Mouse (Mus musculus): Measurements from ENCODE around the gene Pecam1. TPM values are rescaled to one million over a fixed set of nuclear protein-coding genes. Genes with fewer than 3 reads are reported as not detected.
A peak's percentile ranks its signal among the peaks of the same experiment; 100 is the strongest.

Gene Pecam1
- total and polyA plus RNA-seq, 3 experiments: 18.4 to 22.3 (median 19.2) TPM

- no peaks in the 10 kb centered on the region for H3K27me3 ChIP-seq (replicated peaks)
- H3K36me3 ChIP-seq (replicated peaks in 1 of 2; ENCODE audit: control insufficient read depth in 1 of 2, insufficient read depth in 1 of 2, low read length in 1 of 2): peaks cover 57 to 75% of the 10 kb centered on the region in 2 experiments
- H3K27ac ChIP-seq (ENCODE audit: insufficient read depth, low read depth): no peak overlapping the region
- no peaks in the 10 kb centered on the region for H3K79me2 ChIP-seq (replicated peaks; ENCODE audit: control insufficient read depth, extremely low read depth, insufficient read depth, poor library complexity, severe bottlenecking)
- H3K4me1 ChIP-seq (ENCODE audit: control insufficient read depth in 1 of 2, insufficient read depth in 2 of 2): peaks cover 3 to 24% of the 10 kb centered on the region in 2 experiments; a peak in 2 of 4 replicates
- H3K4me3 ChIP-seq (replicated peaks in 1 of 3; ENCODE audit: low read depth in 2 of 3, low read length in 2 of 3, poor library complexity in 1 of 3): no peak overlapping the region
- dilution Hi-C loops (cut with MboI; ENCODE audit: extremely low pct_ligation_motif_present, extremely low pct_unique_long_range_greater_than_20kb, low sequenced_read_pairs): no loop called here
- H3K4me2 ChIP-seq (ENCODE audit: insufficient read depth, low read depth, poor library complexity, severe bottlenecking): no peak overlapping the region
- H3K9me3 ChIP-seq (replicated peaks; ENCODE audit: low read length): no peaks in the 10 kb centered on the region
- peak; percentile 49 for TF ChIP-seq EP300 (IDR thresholded peaks at IDR 0.05; ENCODE audit: low read length)
- TF ChIP-seq JUND (conservative IDR thresholded peaks at IDR 0.05; ENCODE audit: low read depth, low read length): peak; percentile 35; the same call in 1 of the 2 replicates
- no peak for TF ChIP-seq KAT2A (IDR thresholded peaks at IDR 0.05; ENCODE audit: insufficient replicate concordance, low read length)
- no peak for DNase-seq (ENCODE audit: extremely low read depth)
- H3K9ac ChIP-seq (ENCODE audit: insufficient read depth, low read depth): no peak overlapping the region
- in situ Hi-C loops (cut with MboI; ENCODE audit: low pct_ligation_motif_present, low pct_unique_long_range_greater_than_20kb, low sequenced_read_pairs): no loop called here
These were observed 62.1 kb downstream of the Pecam1 start for GRCm38 (mm10) chr11:106688375-106688774.

- DNase-seq (ENCODE audit: extremely low read depth): no peak
- Histone ChIP-seq H3K4me1 (ENCODE audit: control insufficient read depth in 1 of 2, insufficient read depth in 2 of 2) (peaks cover 3 to 20% of the 10 kb centered on the region in 2 experiments; a peak in 2 of 4 replicates), H3K79me2 (replicated peaks; ENCODE audit: control insufficient read depth, extremely low read depth, insufficient read depth, poor library complexity, severe bottlenecking) (no peaks in the 10 kb centered on the region), H3K36me3 (replicated peaks in 1 of 2; ENCODE audit: control insufficient read depth in 1 of 2, insufficient read depth in 1 of 2, low read length in 1 of 2) (peaks cover 52 to 73% of the 10 kb centered on the region in 2 experiments), H3K27ac (ENCODE audit: insufficient read depth, low read depth) (no peak overlapping the region), H3K27me3 (replicated peaks) (no peaks in the 10 kb centered on the region), H3K9me3 (replicated peaks; ENCODE audit: low read length) (no peaks in the 10 kb centered on the region), H3K9ac (ENCODE audit: insufficient read depth, low read depth) (no peak overlapping the region), H3K4me3 (replicated peaks in 1 of 3; ENCODE audit: low read depth in 2 of 3, low read length in 2 of 3, poor library complexity in 1 of 3) (no peak overlapping the region), H3K4me2 (ENCODE audit: insufficient read depth, low read depth, poor library complexity, severe bottlenecking) (no peak overlapping the region)
- in situ Hi-C loops (cut with MboI; ENCODE audit: low pct_ligation_motif_present, low pct_unique_long_range_greater_than_20kb, low sequenced_read_pairs) (no loop called here), dilution Hi-C loops (cut with MboI; ENCODE audit: extremely low pct_ligation_motif_present, extremely low pct_unique_long_range_greater_than_20kb, low sequenced_read_pairs) (no loop called here)
- no peak for TF ChIP-seq MAZ (IDR thresholded peaks at IDR 0.05; ENCODE audit: low read depth, low read length)
- TF ChIP-seq ZKSCAN1 (IDR thresholded peaks at IDR 0.05; ENCODE audit: borderline replicate concordance, low read depth, low read length): no peak
- no peak for TF ChIP-seq ZC3H11A (IDR thresholded peaks at IDR 0.05; ENCODE audit: low read depth, low read length)
- no peak for TF ChIP-seq BHLHE40 (IDR thresholded peaks at IDR 0.05; ENCODE audit: low read depth, low read length)
- TF ChIP-seq POLR2A (IDR thresholded peaks at IDR 0.05; ENCODE audit: low read depth, low read length): no peak
- no peak for TF ChIP-seq RAD21 (IDR thresholded peaks at IDR 0.05; ENCODE audit: low read depth, low read length)
- TF ChIP-seq JUND (conservative IDR thresholded peaks at IDR 0.05; ENCODE audit: low read depth, low read length): no peak
- TF ChIP-seq RCOR1 (conservative IDR thresholded peaks at IDR 0.05; ENCODE audit: low read depth, low read length): no peak
- no peak for TF ChIP-seq UBTF (IDR thresholded peaks at IDR 0.05; ENCODE audit: low read depth, low read length)
- TF ChIP-seq IRF4 (IDR thresholded peaks at IDR 0.05; ENCODE audit: low read depth, low read length): no peak
- TF ChIP-seq MAFK (IDR thresholded peaks at IDR 0.05; ENCODE audit: insufficient replicate concordance, low read length): no peak
- TF ChIP-seq PAX5 (IDR thresholded peaks at IDR 0.05; ENCODE audit: low read length): no peak
- no peak for TF ChIP-seq USF2 (conservative IDR thresholded peaks at IDR 0.05; ENCODE audit: low read depth, low read length)
- TF ChIP-seq POLR2AphosphoS2 (IDR thresholded peaks at IDR 0.05; ENCODE audit: low read depth, low read length): no peak
- no peak for TF ChIP-seq ZMIZ1 (IDR thresholded peaks at IDR 0.05; ENCODE audit: low read depth, low read length)
- TF ChIP-seq MXI1 (IDR thresholded peaks at IDR 0.05; ENCODE audit: low read depth, low read length): no peak
- no peak for TF ChIP-seq NRF1 (IDR thresholded peaks at IDR 0.05; ENCODE audit: low read depth, low read length)
- no peak for TF ChIP-seq CHD1 (IDR thresholded peaks at IDR 0.05; ENCODE audit: low read depth, low read length)
- TF ChIP-seq E2F4 (IDR thresholded peaks at IDR 0.05; ENCODE audit: insufficient replicate concordance, low read depth, low read length): no peak
- TF ChIP-seq JUN (IDR thresholded peaks at IDR 0.05; ENCODE audit: insufficient read depth, low read depth, low read length): no peak
These were observed 63.1 kb downstream of the Pecam1 start for GRCm38 (mm10) chr11:106687293-106687692.

Data from CH12.LX (cell line).